Mouse (Mus musculus) erythroblast, embryonic 14.5 days (primary cell): Measurements from ENCODE around the gene Twsg1. TPM values are rescaled to one million over a fixed set of nuclear protein-coding genes. Genes with fewer than 3 reads are reported as not detected.

ENCODE experiments used
- H3K27me3 ChIP-seq: 2 replicates; pipeline ENCODE4 v1.6.1; 2012; ENCODE audit warnings: inconsistent platforms; ENCODE audit not compliant: control insufficient read depth
- H3K36me3 ChIP-seq: 2 replicates; pipeline ENCODE4 v1.6.1; 2012; ENCODE audit warnings: mild to moderate bottlenecking, inconsistent platforms; ENCODE audit not compliant: control insufficient read depth
- H3K4me1 ChIP-seq: 2 replicates; pipeline ENCODE4 v1.6.1; 2012; ENCODE audit warnings: inconsistent platforms; ENCODE audit not compliant: control insufficient read depth
- H3K4me3 ChIP-seq: replicated peaks from 2 replicates; pipeline ENCODE3; 2012; ENCODE audit warnings: moderate library complexity, mild to moderate bottlenecking, inconsistent platforms
- H3K9me3 ChIP-seq: 2 replicates; pipeline ENCODE4 v1.6.1; 2012; ENCODE audit warnings: low read length, inconsistent platforms, mixed read lengths; ENCODE audit not compliant: control insufficient read depth
- GATA1 ChIP-seq: IDR thresholded peaks from 2 replicates; pipeline ENCODE4 v1.6.1; 2012; ENCODE audit warnings: low read length, inconsistent platforms, mixed read lengths
- TAL1 ChIP-seq: IDR thresholded peaks from 3 replicates; pipeline ENCODE4 v1.6.1; 2012; ENCODE audit warnings: low read length, inconsistent platforms, mixed read lengths
- polyA plus RNA-seq: library from polyadenylated mRNA; stranded (reverse); fragments of >175 nt; gene quantifications from 2 replicates; pipeline ENCODE4 v1.2.3, GENCODE M21; 2012

Gene Twsg1
- polyA plus RNA-seq, 1 experiment = 0.20 TPM

DNA sequence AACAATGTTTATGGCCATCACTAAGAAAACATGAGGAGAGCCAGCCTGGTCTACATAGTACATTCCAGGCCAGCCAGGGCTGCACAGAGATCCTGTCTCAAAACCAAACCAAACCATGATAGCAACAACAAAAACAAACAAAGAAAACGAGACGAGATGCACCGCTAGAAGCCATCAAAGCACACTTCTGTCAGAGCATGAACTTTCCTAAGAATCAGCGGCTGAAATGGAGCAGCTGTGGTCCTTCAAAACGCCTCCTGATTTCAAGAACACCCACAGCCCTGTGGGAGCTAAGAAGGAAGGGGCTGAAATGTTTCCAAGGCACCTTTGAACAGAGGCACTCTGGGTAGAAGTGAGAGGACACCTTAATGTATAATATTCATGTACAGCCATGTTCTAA, 26.8 kb downstream of the Twsg1 start:
- H3K27me3 ChIP-seq = no peaks in the 10 kb centered on the region
- TF ChIP-seq TAL1 (no peak), GATA1 (no peak)
- peaks cover 55% of the 10 kb centered on the region for H3K36me3 ChIP-seq
- peaks cover 6% of the 10 kb centered on the region for H3K4me1 ChIP-seq
- H3K4me3 ChIP-seq = no peak overlapping the region
- H3K9me3 ChIP-seq = no peaks in the 10 kb centered on the region

GRCm38 (mm10) chr17:65921975-65922374, 29.1 kb downstream of the Twsg1 start:
- no peak for TF ChIP-seq GATA1
- TF ChIP-seq TAL1 = no peak
- H3K4me1 ChIP-seq = peaks cover 12% of the 10 kb centered on the region
- H3K27me3 ChIP-seq = no peaks in the 10 kb centered on the region
- no peaks in the 10 kb centered on the region for H3K9me3 ChIP-seq
- H3K36me3 ChIP-seq = peaks cover 42% of the 10 kb centered on the region
- no peak overlapping the region for H3K4me3 ChIP-seq

DNA sequence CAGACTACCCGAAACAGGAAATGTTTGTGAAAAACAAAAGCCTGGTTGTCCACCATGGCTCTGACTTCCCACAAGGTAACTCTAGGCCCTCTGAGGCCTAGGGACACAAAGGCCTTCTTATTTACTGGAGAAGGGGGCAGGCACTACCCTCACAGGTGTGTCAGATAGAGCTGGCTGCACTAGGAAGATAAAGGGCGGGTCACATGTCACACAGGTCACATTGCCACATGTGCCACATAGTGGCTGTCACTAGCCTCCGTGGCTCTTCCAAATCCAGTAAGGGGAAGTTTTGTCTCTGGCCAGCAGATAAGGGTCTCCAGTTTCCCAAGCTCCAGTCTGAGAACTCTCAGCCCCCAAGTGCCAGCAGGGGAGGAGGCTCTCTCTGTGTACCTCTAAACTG, 31.8 kb downstream of the Twsg1 start:
- H3K4me3 ChIP-seq = no peak overlapping the region
- peaks cover 12% of the 10 kb centered on the region for H3K4me1 ChIP-seq
- peaks cover 21% of the 10 kb centered on the region for H3K36me3 ChIP-seq
- H3K27me3 ChIP-seq = no peaks in the 10 kb centered on the region
- no peaks in the 10 kb centered on the region for H3K9me3 ChIP-seq
- TF ChIP-seq GATA1 (no peak), TAL1 (peak; percentile 41; the same call in 2 of the 3 replicates)

DNA sequence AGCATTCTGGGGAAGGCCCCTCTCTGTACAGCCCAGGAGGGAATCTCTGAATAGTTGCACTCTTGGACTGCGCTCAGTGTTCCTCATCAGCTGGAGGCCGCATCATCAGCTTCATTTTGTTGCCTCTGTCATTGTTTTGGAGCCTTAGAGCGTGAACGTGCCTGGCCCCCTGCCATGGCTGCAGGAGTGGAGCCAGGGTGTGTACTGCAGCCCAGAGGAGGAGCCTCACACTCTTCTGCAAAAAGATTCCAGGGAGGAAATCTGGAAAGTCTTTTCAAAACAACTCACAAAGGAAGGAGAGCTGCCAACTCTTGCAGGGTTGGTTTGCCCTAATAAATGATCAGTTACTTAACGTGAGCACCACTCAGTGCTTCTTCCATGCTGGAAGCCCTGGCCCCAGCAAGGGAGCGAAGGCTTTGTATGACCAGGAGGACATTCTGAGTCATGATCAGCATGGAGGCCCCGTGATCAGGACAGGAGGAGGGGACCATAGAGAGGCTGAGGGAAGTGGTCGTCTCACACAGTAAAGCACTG, 34.8 kb downstream of the Twsg1 start:
- no peaks in the 10 kb centered on the region for H3K27me3 ChIP-seq
- no peaks in the 10 kb centered on the region for H3K9me3 ChIP-seq
- no peak overlapping the region for H3K4me3 ChIP-seq
- TF ChIP-seq TAL1 = no peak
- no peak for TF ChIP-seq GATA1
- peaks cover 15% of the 10 kb centered on the region for H3K4me1 ChIP-seq
- H3K36me3 ChIP-seq = peaks cover 2% of the 10 kb centered on the region; the same call in 1 of the 2 replicates

GRCm38 (mm10) chr17:65914083-65914482, 36.9 kb downstream of the Twsg1 start:
- H3K27me3 ChIP-seq = no peaks in the 10 kb centered on the region
- peaks cover 7% of the 10 kb centered on the region for H3K4me1 ChIP-seq
- TF ChIP-seq TAL1 = no peak
- TF ChIP-seq GATA1 = no peak
- H3K4me3 ChIP-seq = no peak overlapping the region
- no peaks in the 10 kb centered on the region for H3K9me3 ChIP-seq
- H3K36me3 ChIP-seq = no peaks in the 10 kb centered on the region

DNA sequence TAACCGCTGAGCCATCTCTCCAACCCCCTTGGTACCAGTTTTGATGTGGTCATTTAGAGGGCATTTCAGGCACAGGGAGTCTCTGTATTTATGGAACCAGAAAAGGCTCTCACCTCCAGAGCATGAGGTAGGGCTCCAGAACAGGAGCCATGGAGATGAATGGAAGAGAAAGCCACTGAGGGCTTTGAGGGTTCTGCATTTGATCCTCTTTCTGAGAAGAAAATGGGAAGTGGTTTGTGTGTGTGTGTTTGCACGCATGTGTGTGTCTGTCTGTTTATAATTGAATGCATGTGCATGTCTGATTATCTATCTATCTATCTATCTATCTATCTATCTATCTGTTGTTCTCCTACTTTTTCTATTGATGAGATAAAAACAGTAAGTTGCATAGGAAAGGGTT, 38.8 kb downstream of the Twsg1 start:
- Histone ChIP-seq H3K27me3 (no peaks in the 10 kb centered on the region), H3K4me1 (peaks cover 4% of the 10 kb centered on the region), H3K9me3 (no peaks in the 10 kb centered on the region), H3K36me3 (no peaks in the 10 kb centered on the region), H3K4me3 (no peak overlapping the region)
- TF ChIP-seq GATA1 = no peak
- TF ChIP-seq TAL1 = no peak

- H3K27me3 ChIP-seq = no peaks in the 10 kb centered on the region
- TF ChIP-seq TAL1 = no peak
- no peak for TF ChIP-seq GATA1
- H3K4me1 ChIP-seq = peaks cover 9% of the 10 kb centered on the region
- no peaks in the 10 kb centered on the region for H3K36me3 ChIP-seq
- no peaks in the 10 kb centered on the region for H3K9me3 ChIP-seq
- H3K4me3 ChIP-seq = no peak overlapping the region
Observed at GRCm38 (mm10) chr17:65911285-65912069, 39.5 kb downstream of the Twsg1 start.

DNA sequence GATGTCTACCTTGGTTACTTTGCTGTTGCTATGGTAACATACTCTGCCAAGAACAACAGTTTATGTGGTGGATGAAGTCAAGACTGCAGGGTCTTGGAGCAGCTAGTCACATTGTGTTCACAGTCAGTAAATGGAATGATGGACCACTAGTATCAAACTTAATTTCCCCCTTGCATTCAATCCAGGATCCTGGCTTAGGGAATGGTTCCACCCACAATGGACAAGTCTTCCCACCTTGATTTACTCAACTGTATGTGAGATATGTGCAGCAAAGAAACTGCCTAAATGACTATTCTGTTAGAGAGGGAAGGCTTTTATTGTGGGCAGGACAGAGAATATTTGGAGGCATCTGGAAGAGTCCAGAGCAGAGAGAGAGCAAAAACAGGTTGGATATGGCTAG, 42.8 kb downstream of the Twsg1 start:
- H3K36me3 ChIP-seq = no peaks in the 10 kb centered on the region
- no peak overlapping the region for H3K4me3 ChIP-seq
- H3K4me1 ChIP-seq = peaks cover 10% of the 10 kb centered on the region
- peaks cover 7% of the 10 kb centered on the region for H3K9me3 ChIP-seq
- H3K27me3 ChIP-seq = no peaks in the 10 kb centered on the region
- no peak for TF ChIP-seq TAL1
- no peak for TF ChIP-seq GATA1

- peaks cover 12% of the 10 kb centered on the region for H3K9me3 ChIP-seq
- TF ChIP-seq TAL1 = no peak
- no peak for TF ChIP-seq GATA1
- peaks cover 10% of the 10 kb centered on the region for H3K4me1 ChIP-seq
- no peaks in the 10 kb centered on the region for H3K36me3 ChIP-seq
- no peaks in the 10 kb centered on the region for H3K27me3 ChIP-seq
- H3K4me3 ChIP-seq = peak overlapping the region; percentile 10
Observed at GRCm38 (mm10) chr17:65906895-65907401, 44.1 kb downstream of the Twsg1 start.
